In genomic region chr5:138226491-138226890, GRCm38 (mm10) we compare ENCODE assay signal across 27 mouse cellular contexts. TPM values are rescaled to one million over a fixed set of nuclear protein-coding genes. Genes with fewer than 3 reads are reported as not detected.
DNase-seq lines count a peak whose midpoint lies in the region; ATAC-seq and TF ChIP-seq lines count a peak whose summit lies in the region.
"Had no signal": no experiment of that assay in that cellular context is flagged by ENCODE, and none has a peak within 500 bp of the region (broad histone marks: within the 10 kb centered on the region; RNA-seq: fewer than 3 reads in every experiment).

No protein-coding gene starts in this region.

- peak overlapping the region; percentile 47; the same call in 1 of the 2 replicates for H3K27ac ChIP-seq in bone marrow macrophage, adult 2 months (ENCODE audit: insufficient read depth, low read depth, low read length)
- no peak overlapping the region for H3K27ac ChIP-seq in intestine, postnatal 0 days (ENCODE audit: low read depth, low read length)
- no peak overlapping the region for H3K27ac ChIP-seq in hindbrain, embryonic 14.5 days
- H3K27ac ChIP-seq: embryonic facial prominence, embryonic 12.5 days; embryonic facial prominence, embryonic 15.5 days; hindbrain, embryonic 12.5 days; intestine, embryonic 15.5 days had no signal

- peaks cover 57% of the 10 kb centered on the region for H3K4me1 ChIP-seq in megakaryocyte, embryonic 14.5 days
- peaks cover 35% of the 10 kb centered on the region for H3K4me1 ChIP-seq in bone marrow macrophage, adult 2 months (ENCODE audit: control insufficient read depth, insufficient read depth, low read length)
- H3K4me1 ChIP-seq in intestine, postnatal 0 days (replicated peaks; ENCODE audit: control insufficient read depth, insufficient read depth, low read length) = no peaks in the 10 kb centered on the region
- H3K4me1 ChIP-seq in hindbrain, embryonic 14.5 days (replicated peaks; ENCODE audit: control insufficient read depth, insufficient read depth, low read length) = no peaks in the 10 kb centered on the region
- H3K4me1 ChIP-seq: embryonic facial prominence, embryonic 12.5 days; embryonic facial prominence, embryonic 15.5 days; hindbrain, embryonic 12.5 days; intestine, embryonic 15.5 days had no signal

- no peak for TF ChIP-seq CTCF in bone marrow macrophage, adult 2 months (IDR thresholded peaks at IDR 0.05; ENCODE audit: low read depth, low read length)
- TF ChIP-seq CTCF in intestine, postnatal 0 days (IDR thresholded peaks at IDR 0.05; ENCODE audit: low read depth) = no peak

- no peak for TF ChIP-seq POLR2A in bone marrow macrophage, adult 2 months (IDR thresholded peaks at IDR 0.05; ENCODE audit: borderline replicate concordance, low read depth, low read length)

- H3K27me3 ChIP-seq in megakaryocyte, embryonic 14.5 days (replicated peaks) = peaks cover 24% of the 10 kb centered on the region
- no peaks in the 10 kb centered on the region for H3K27me3 ChIP-seq in intestine, postnatal 0 days (replicated peaks; ENCODE audit: control insufficient read depth, insufficient read depth, low read length)
- no peaks in the 10 kb centered on the region for H3K27me3 ChIP-seq in hindbrain, embryonic 14.5 days (ENCODE audit: control insufficient read depth, insufficient read depth, low read length)
- H3K27me3 ChIP-seq: embryonic facial prominence, embryonic 12.5 days; embryonic facial prominence, embryonic 15.5 days; hindbrain, embryonic 12.5 days; intestine, embryonic 15.5 days had no signal

- H3K4me2 ChIP-seq in intestine, postnatal 0 days (replicated peaks; ENCODE audit: low read depth) = no peak overlapping the region
- no peak overlapping the region for H3K4me2 ChIP-seq in hindbrain, embryonic 14.5 days (replicated peaks)
- H3K4me2 ChIP-seq: embryonic facial prominence, embryonic 12.5 days; embryonic facial prominence, embryonic 15.5 days; heart, embryonic 11.5 days; hindbrain, embryonic 12.5 days; intestine, embryonic 15.5 days had no signal

- no peak for ATAC-seq in megakaryocyte, adult 5-6 weeks (ENCODE audit: poor library complexity, severe bottlenecking)
- ATAC-seq in megakaryocyte-erythroid progenitor cell, adult 5-6 weeks (replicated peaks; ENCODE audit: low FRiP score, low TSS enrichment, poor library complexity, severe bottlenecking) = peak; percentile 45
- ATAC-seq in intestine, postnatal 0 days = no peak
- ATAC-seq in hindbrain, embryonic 14.5 days (ENCODE audit: low FRiP score) = no peak
- ATAC-seq: activated CD4-positive, CD25-positive, alpha-beta regulatory T cell, adult 4 months; CD4-positive, CD25-positive, alpha-beta regulatory T cell, adult 4 months; forebrain, embryonic 14.5 days; forebrain, postnatal 0 days; hindbrain, embryonic 16.5 days; intestine, embryonic 15.5 days had no signal

- DNase-seq in hindbrain, embryonic 14.5 days (ENCODE audit: low spot score) = no peak
- DNase-seq: adrenal gland, adult 8-10 months; adrenal gland, postnatal 25 days; cerebellum, adult 11 months; cerebellum, adult 2 months; cerebellum, adult 9-11 months; cerebellum, postnatal 25 days; forebrain, postnatal 0 days; gastrocnemius, postnatal 25 days had no signal

- no peak overlapping the region for H3K9ac ChIP-seq in intestine, postnatal 0 days (ENCODE audit: low read depth, low read length)
- no peak overlapping the region for H3K9ac ChIP-seq in hindbrain, embryonic 14.5 days
- H3K9ac ChIP-seq: embryonic facial prominence, embryonic 12.5 days; embryonic facial prominence, embryonic 15.5 days; forebrain, postnatal 0 days; hindbrain, embryonic 12.5 days; intestine, embryonic 15.5 days had no signal

- no peaks in the 10 kb centered on the region for H3K9me3 ChIP-seq in megakaryocyte, embryonic 14.5 days
- H3K9me3 ChIP-seq in intestine, postnatal 0 days (ENCODE audit: control insufficient read depth) = no peaks in the 10 kb centered on the region
- H3K9me3 ChIP-seq in hindbrain, embryonic 14.5 days (ENCODE audit: control insufficient read depth, low read length) = no peaks in the 10 kb centered on the region
- H3K9me3 ChIP-seq: embryonic facial prominence, embryonic 12.5 days; embryonic facial prominence, embryonic 15.5 days; hindbrain, embryonic 12.5 days; intestine, embryonic 15.5 days had no signal

- H3K36me3 ChIP-seq in megakaryocyte, embryonic 14.5 days (replicated peaks; ENCODE audit: low read length) = no peaks in the 10 kb centered on the region
- H3K36me3 ChIP-seq in intestine, postnatal 0 days (ENCODE audit: control insufficient read depth, insufficient read depth) = no peaks in the 10 kb centered on the region
- no peaks in the 10 kb centered on the region for H3K36me3 ChIP-seq in hindbrain, embryonic 14.5 days (replicated peaks; ENCODE audit: control insufficient read depth, insufficient read depth)
- H3K36me3 ChIP-seq: embryonic facial prominence, embryonic 12.5 days; embryonic facial prominence, embryonic 15.5 days; hindbrain, embryonic 12.5 days; intestine, embryonic 15.5 days had no signal

- H3K4me3 ChIP-seq in megakaryocyte, embryonic 14.5 days (replicated peaks) = peak overlapping the region; percentile 19
- H3K4me3 ChIP-seq in bone marrow macrophage, adult 2 months (ENCODE audit: insufficient read depth, low read length) = no peak overlapping the region
- no peak overlapping the region for H3K4me3 ChIP-seq in intestine, postnatal 0 days (ENCODE audit: low read depth, low read length)
- H3K4me3 ChIP-seq in hindbrain, embryonic 14.5 days (replicated peaks; ENCODE audit: low read length) = no peak overlapping the region
- H3K4me3 ChIP-seq: embryonic facial prominence, embryonic 12.5 days; embryonic facial prominence, embryonic 15.5 days; hindbrain, embryonic 12.5 days; intestine, embryonic 15.5 days had no signal

- WGBS in intestine, postnatal 0 days = 69% methylated on average over 4 of the region's 4 CpGs
- WGBS in hindbrain, embryonic 14.5 days = 78% methylated on average over 4 of the region's 4 CpGs

RNA-seq across cellular contexts. Expression of gene Nxpe5, which starts 0.8 kb away (rescaled TPM):
- polyA plus RNA-seq in megakaryocyte, embryonic 14.5 days (2012; ENCODE audit: insufficient read depth, low replicate concordance) = 0.40 TPM in 1 of 2 replicates, not detected in the other
- total RNA-seq in megakaryocyte, adult 5-6 weeks (2015) = 0.87 and 1.2 TPM in 2 replicates
- total RNA-seq in megakaryocyte, adult 5-6 weeks (2017) = 1.4 and 2.0 TPM in 2 replicates
- 40.8 and 43.3 TPM in 2 replicates for polyA plus RNA-seq in bone marrow macrophage, adult 2 months (2012; ENCODE audit: insufficient read depth, insufficient read length, missing spikeins)
- 0.28 TPM in 1 of 2 replicates, not detected in the other for total RNA-seq in megakaryocyte-erythroid progenitor cell, adult 5-6 weeks (2014; fragmentation: Nextera tagmentation)
- 0.94 and 1.0 TPM in 2 replicates for total RNA-seq in megakaryocyte-erythroid progenitor cell, adult 5-6 weeks (2017)
- 0.07 and 0.12 TPM in 2 replicates for polyA plus RNA-seq in intestine, postnatal 0 days (2015; fragmentation: Nextera tagmentation; extraction: Ambion mirVana)
- 0.07 TPM in 1 of 2 replicates, not detected in the other for polyA plus RNA-seq in hindbrain, embryonic 14.5 days (2014; fragmentation: Nextera tagmentation; extraction: Ambion mirVana)
- total RNA-seq: forebrain, postnatal 0 days had no signal
- polyA plus RNA-seq: C2C12; cerebellum, adult 2 months; embryonic facial prominence, embryonic 12.5 days; embryonic facial prominence, embryonic 15.5 days; forebrain, embryonic 11.5 days; forebrain, embryonic 14.5 days; forebrain, postnatal 0 days; frontal cortex, adult 2 months; heart, embryonic 11.5 days; heart, embryonic 14.5 days; hindbrain, embryonic 12.5 days; hindbrain, embryonic 16.5 days; intestine, embryonic 15.5 days had no signal

RNA-seq across cellular contexts. Expression of gene Lamtor4, which starts 28.8 kb away (rescaled TPM):
- polyA plus RNA-seq in megakaryocyte, embryonic 14.5 days (2012; ENCODE audit: insufficient read depth, low replicate concordance) = 61.6 and 131 TPM in 2 replicates
- total RNA-seq in megakaryocyte, adult 5-6 weeks (2015) = 187 and 189 TPM in 2 replicates
- 97.6 and 122 TPM in 2 replicates for total RNA-seq in megakaryocyte, adult 5-6 weeks (2017)
- polyA plus RNA-seq in bone marrow macrophage, adult 2 months (2012; ENCODE audit: insufficient read depth, insufficient read length, missing spikeins) = 96.8 and 106 TPM in 2 replicates
- 28.7 and 36.3 TPM in 2 replicates for total RNA-seq in megakaryocyte-erythroid progenitor cell, adult 5-6 weeks (2014; fragmentation: Nextera tagmentation)
- 27.0 and 30.0 TPM in 2 replicates for total RNA-seq in megakaryocyte-erythroid progenitor cell, adult 5-6 weeks (2017)
- 124 and 135 TPM in 2 replicates for polyA plus RNA-seq in intestine, postnatal 0 days (2015; fragmentation: Nextera tagmentation; extraction: Ambion mirVana)
- 74.7 and 85.0 TPM in 2 replicates for polyA plus RNA-seq in hindbrain, embryonic 14.5 days (2014; fragmentation: Nextera tagmentation; extraction: Ambion mirVana)

RNA-seq across cellular contexts. Expression of gene Mblac1, which starts 32.4 kb away (rescaled TPM):
- 3.8 TPM in 1 of 2 replicates, not detected in the other for polyA plus RNA-seq in megakaryocyte, embryonic 14.5 days (2012; ENCODE audit: insufficient read depth, low replicate concordance)
- 5.3 and 6.5 TPM in 2 replicates for total RNA-seq in megakaryocyte, adult 5-6 weeks (2015)
- 4.6 and 5.8 TPM in 2 replicates for total RNA-seq in megakaryocyte, adult 5-6 weeks (2017)
- polyA plus RNA-seq in bone marrow macrophage, adult 2 months (2012; ENCODE audit: insufficient read depth, insufficient read length, missing spikeins) = 5.4 and 5.8 TPM in 2 replicates
- 5.1 and 8.0 TPM in 2 replicates for total RNA-seq in megakaryocyte-erythroid progenitor cell, adult 5-6 weeks (2014; fragmentation: Nextera tagmentation)
- 2.5 and 8.3 TPM in 2 replicates for total RNA-seq in megakaryocyte-erythroid progenitor cell, adult 5-6 weeks (2017)
- 5.2 and 6.0 TPM in 2 replicates for polyA plus RNA-seq in intestine, postnatal 0 days (2015; fragmentation: Nextera tagmentation; extraction: Ambion mirVana)
- 12.5 and 13.6 TPM in 2 replicates for polyA plus RNA-seq in hindbrain, embryonic 14.5 days (2014; fragmentation: Nextera tagmentation; extraction: Ambion mirVana)
- polyA plus RNA-seq: CD4-positive, CD25-positive, alpha-beta regulatory T cell, adult 4 months had no signal

RNA-seq across cellular contexts. Expression of gene BC037034, which starts 37.3 kb away (rescaled TPM):
- polyA plus RNA-seq in megakaryocyte, embryonic 14.5 days (2012; ENCODE audit: insufficient read depth, low replicate concordance) = 49.9 and 62.5 TPM in 2 replicates
- total RNA-seq in megakaryocyte, adult 5-6 weeks (2015) = 51.5 and 53.9 TPM in 2 replicates
- total RNA-seq in megakaryocyte, adult 5-6 weeks (2017) = 49.2 and 54.9 TPM in 2 replicates
- polyA plus RNA-seq in bone marrow macrophage, adult 2 months (2012; ENCODE audit: insufficient read depth, insufficient read length, missing spikeins) = 83.8 and 85.1 TPM in 2 replicates
- total RNA-seq in megakaryocyte-erythroid progenitor cell, adult 5-6 weeks (2014; fragmentation: Nextera tagmentation) = 113 and 199 TPM in 2 replicates
- total RNA-seq in megakaryocyte-erythroid progenitor cell, adult 5-6 weeks (2017) = 46.5 and 50.8 TPM in 2 replicates
- 4.4 and 4.8 TPM in 2 replicates for polyA plus RNA-seq in intestine, postnatal 0 days (2015; fragmentation: Nextera tagmentation; extraction: Ambion mirVana)
- polyA plus RNA-seq in hindbrain, embryonic 14.5 days (2014; fragmentation: Nextera tagmentation; extraction: Ambion mirVana) = 19.5 and 19.7 TPM in 2 replicates

RNA-seq across cellular contexts. Expression of gene Cnpy4, which starts 39.2 kb away (rescaled TPM):
- 1.8 and 2.1 TPM in 2 replicates for polyA plus RNA-seq in megakaryocyte, embryonic 14.5 days (2012; ENCODE audit: insufficient read depth, low replicate concordance)
- total RNA-seq in megakaryocyte, adult 5-6 weeks (2015) = 24.0 and 25.5 TPM in 2 replicates
- total RNA-seq in megakaryocyte, adult 5-6 weeks (2017) = 41.7 and 48.3 TPM in 2 replicates
- polyA plus RNA-seq in bone marrow macrophage, adult 2 months (2012; ENCODE audit: insufficient read depth, insufficient read length, missing spikeins) = 28.2 and 37.3 TPM in 2 replicates
- 22.0 and 26.2 TPM in 2 replicates for total RNA-seq in megakaryocyte-erythroid progenitor cell, adult 5-6 weeks (2014; fragmentation: Nextera tagmentation)
- 35.3 and 36.5 TPM in 2 replicates for total RNA-seq in megakaryocyte-erythroid progenitor cell, adult 5-6 weeks (2017)
- 12.1 and 13.0 TPM in 2 replicates for polyA plus RNA-seq in intestine, postnatal 0 days (2015; fragmentation: Nextera tagmentation; extraction: Ambion mirVana)
- 29.5 and 31.5 TPM in 2 replicates for polyA plus RNA-seq in hindbrain, embryonic 14.5 days (2014; fragmentation: Nextera tagmentation; extraction: Ambion mirVana)

Comparison
In these comparisons a context has a peak if more than half of its experiments do, and no peak if none do; other contexts are left out.
1. RNA of gene Nxpe5, which starts 0.8 kb away (polyA plus RNA-seq): 40.8 to 43.3 TPM in bone marrow macrophage, adult 2 months; 0.40 TPM in megakaryocyte, embryonic 14.5 days, 0.07 to 0.12 TPM in intestine, postnatal 0 days and 0.07 TPM in hindbrain, embryonic 14.5 days; every median in the first group is over 10 times any median in the second.